Mouse (Mus musculus) left cerebral cortex, postnatal 25 days (tissue): Measurements from ENCODE around the gene Pdcd1lg2. TPM values are rescaled to one million over a fixed set of nuclear protein-coding genes. Genes with fewer than 3 reads are reported as not detected.
"Not testable (repeated sequence)": the region's sequence is repeated elsewhere in the genome, so short reads cannot be mapped to it uniquely, and the experiment has no call there.

Experiments used
- DNase-seq, 2 experiments: peaks; one replicate each; pipeline ENCODE4 v3.0.0; 2022; ENCODE audit warnings: low spot score in 2 of 2, mixed read lengths in 1 of 2
- intact Hi-C: fragments of 180-260 bp; cut with DNase I; formaldehyde crosslinking; loops from one replicate; pipeline ENCODE4 v1.15.1; 2025
- total RNA-seq, 2 experiments: library from RNA; stranded (reverse); gene quantifications; 2 replicates each; pipeline ENCODE4 v1.2.3; 2021

Pdcd1lg2 gene
- total RNA-seq, 2 experiments from 2014 or later, result 0.21 TPM; not detected in 1

DNA sequence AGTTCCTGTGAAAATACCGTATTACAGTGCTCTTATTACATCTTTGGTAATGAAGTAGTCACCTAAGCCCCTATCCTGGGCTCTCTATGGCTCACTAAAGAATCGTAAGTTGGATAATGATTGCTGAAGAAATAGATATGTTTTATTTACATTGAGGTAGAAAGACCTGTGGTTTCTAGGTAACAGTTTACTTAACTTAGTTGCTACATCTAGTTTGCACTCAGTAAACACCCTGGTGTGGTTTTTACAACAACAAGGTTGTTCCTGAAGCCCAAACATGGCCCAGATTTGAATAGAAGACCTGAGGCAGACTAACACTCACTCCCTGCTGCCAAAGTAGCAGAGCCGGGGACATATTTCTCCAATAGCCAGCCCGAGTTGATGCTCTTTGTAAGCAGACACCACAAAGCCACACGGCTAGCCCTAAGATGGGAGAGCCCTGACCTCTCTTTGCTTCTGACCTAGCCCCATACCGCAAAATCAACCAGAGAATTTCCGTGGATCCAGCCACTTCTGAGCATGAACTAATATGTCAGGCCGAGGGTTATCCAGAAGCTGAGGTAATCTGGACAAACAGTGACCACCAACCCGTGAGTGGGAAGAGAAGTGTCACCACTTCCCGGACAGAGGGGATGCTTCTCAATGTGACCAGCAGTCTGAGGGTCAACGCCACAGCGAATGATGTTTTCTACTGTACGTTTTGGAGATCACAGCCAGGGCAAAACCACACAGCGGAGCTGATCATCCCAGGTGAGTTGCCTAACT, 30.7 kb upstream of the Pdcd1lg2 start:
- intact Hi-C loops, result no loop called here
- DNase-seq, result no peak

DNA sequence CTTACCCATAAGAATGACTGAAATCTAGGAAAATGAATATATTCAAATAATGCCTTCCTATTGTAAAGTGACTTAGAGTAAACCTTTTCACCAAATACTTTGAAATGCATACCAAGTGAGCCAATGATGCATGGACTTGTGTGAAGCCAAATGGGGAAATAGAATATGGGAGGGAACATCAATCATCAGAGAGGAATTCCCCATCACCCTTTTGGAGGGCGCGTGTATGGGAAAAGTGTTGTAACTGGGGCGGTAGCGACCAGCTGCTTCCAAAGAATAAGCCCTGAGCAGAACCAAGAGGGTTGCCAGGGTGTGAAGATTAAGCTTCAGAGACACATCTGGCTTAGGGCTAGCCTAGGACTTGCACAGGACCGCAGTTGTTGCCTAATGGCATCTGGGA, 27.4 kb upstream of the Pdcd1lg2 start:
- intact Hi-C loops, result no loop called here
- DNase-seq, result no peak

DNA sequence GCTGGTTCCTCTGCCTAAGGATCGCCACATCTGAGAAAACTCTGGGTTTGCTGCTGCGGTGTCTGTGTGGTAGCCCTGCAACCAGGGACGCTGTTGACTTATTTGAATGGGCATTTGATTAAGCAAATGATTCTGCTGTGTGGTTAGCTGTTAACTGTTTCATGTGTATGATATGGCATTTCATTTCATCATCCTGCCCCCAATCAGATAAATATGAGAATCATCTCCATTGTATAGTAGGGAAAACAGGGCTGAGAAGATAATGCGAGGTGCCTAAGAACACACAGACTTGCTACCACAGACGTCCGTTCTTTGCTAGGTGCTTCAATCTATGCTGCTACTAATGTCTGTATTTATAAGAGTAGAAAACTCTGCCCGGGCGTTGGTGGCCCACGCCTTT, 26.3 kb upstream of the Pdcd1lg2 start:
- DNase-seq, result no peak
- intact Hi-C loops, result no loop called here

DNA sequence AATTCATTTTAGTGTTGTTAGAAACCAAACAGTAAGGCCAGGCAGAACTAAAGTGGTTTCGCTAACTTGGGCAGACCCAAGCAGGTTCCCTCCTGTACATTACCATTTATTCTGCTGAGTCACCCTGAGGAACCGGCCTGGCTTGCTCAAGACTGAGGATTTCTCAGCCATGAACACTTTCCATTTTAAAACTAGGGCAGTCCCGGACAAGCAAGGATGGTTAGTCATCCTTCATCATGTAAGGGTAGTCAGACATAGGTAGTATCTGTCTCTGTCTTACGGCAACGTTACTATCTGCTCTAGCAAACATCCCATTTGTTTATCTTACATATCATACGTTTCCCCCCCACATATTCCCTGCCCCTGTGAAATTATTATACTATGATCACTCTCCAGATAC, 25.7 kb upstream of the Pdcd1lg2 start:
- intact Hi-C loops, result no loop called here
- peak in 1 of 2 experiments; percentile 17 for DNase-seq

DNA sequence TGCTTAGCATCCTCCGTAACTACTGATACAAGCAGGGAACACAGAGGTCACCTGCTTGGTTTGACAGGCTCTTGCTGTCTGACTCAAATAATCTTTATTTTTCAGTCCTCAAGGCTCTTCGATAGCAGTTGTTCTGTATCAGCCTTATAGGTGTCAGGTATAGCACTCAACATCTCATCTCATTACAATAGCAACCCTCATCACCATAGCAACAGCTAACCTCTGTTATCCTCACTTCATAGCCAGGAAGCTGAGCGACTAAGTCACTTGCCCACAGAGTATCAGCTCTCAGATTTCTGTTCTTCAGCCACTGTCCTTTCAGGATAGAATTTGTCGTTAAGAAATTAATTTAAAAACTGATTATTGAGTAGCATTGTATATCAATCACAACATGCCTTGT, 24.9 kb upstream of the Pdcd1lg2 start:
- no peak for DNase-seq
- intact Hi-C loops, result no loop called here

DNA sequence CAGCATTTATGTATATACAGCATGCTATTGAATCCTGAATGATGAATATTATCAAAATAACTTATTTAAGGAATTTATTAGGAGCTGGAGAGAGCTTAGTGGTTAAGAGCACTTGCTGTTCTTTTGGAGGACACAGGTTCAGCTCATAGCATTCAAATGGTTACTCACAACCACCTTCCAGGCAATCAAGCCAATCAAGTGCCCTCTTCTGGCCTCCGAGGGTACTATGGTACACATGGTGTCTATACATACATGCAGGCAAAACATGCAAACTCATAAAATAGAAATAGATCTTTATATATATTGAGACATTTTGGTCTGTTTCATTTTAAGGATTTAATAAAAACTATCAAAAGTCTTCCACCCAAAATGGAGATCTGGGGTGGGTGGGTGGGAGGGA, 21.9 kb upstream of the Pdcd1lg2 start:
- intact Hi-C loops, result no loop called here
- DNase-seq, result no peak

DNA sequence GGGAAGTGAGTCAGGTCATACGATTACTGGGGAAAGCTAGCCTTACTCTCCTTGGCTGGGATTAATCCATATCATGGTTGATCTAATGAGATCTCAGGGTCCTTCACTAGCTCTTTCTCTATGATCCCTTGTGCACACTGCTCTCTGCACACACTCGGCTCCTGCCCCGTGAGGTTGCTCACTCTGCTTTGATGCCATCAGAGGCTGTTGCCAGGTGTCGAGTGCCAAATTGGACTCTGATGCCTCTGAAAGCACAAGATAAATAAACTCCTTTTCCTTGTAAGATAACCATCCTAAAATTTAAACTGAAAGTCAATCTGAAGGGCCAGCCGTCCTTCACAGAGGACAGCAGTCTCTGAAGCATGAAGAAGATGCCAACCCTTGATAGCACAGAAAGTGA, 20.2 kb upstream of the Pdcd1lg2 start:
- DNase-seq, result no peak
- intact Hi-C loops, result no loop called here

DNA sequence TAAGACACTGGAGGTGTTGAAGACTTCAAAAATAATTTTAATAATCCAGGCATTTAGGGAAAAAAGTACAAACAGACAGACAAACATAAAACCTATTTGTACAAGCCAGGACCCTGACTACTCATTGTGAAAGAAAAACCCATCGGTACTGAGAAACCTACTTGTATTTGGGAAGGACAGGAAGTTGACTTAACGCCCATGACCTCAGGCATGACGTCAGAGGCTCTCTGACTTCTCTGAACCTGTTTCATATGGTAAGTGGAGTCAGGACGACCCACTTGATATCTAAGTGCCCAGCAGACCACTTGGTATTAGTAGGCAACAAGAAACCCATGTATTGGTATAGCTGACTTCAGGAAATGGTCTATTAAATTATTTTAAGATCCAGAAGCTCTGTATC, 19.4 kb upstream of the Pdcd1lg2 start:
- intact Hi-C loops, result no loop called here
- DNase-seq, result no peak

DNA sequence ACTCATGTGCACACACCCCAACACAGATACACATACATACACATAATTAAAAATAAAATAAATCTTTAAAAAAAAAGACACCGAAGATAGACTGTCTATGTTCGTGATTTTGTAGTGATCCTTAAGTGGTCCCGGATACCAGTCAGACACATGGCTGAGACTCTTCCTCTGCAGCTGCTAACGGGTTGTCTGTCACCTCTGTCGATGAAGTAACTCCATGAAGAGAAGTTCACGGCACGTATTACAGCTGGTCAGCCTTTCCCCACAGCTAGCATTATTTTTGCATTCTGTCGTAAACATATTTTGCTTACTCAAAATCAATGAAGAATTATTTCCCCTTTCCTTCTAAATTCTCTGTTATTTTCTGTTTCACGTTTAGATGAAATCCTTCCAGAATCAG, 17.4 kb upstream of the Pdcd1lg2 start:
- intact Hi-C loops, result no loop called here
- no peak for DNase-seq

DNA sequence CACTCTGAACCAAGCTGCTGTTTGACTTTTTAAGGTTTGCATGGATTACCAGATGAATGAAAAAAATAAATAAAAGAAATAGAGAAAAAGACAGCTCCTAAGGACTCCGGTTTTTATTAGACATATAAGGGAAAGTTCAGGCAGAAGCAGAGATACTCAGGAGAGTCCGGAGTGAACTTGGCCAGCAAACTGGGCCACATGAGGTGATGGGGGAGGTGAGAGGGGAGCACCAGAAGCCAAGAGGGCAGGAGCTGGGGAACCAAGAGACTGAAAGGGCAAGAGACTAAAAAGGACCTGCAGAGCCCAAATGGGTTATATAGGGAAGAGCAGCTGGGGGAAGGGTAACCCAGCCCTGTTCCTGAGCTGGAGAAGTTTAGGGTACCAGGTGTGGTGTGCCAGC, 16.0 kb upstream of the Pdcd1lg2 start:
- intact Hi-C loops, result no loop called here

DNA sequence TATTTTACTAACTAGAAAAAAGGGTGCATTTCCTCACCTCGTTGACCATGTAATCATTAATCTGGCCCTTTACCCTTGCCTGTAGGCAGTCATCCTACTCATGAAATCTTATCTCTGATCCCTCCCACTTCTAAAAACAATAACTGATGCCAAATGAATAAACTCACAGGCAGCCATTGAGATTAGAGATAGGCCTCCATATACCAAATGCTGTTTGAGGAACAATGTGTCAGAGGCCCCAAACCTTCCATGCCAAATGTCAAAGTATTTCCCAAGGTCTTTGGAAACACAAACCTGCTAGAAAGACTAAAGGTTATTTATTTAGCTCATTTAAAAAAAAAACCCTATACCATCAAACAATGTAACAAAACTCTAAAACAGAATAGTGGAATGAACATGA, 14.4 kb upstream of the Pdcd1lg2 start:
- intact Hi-C loops, result no loop called here
- no peak for DNase-seq

More for the DNA sequence above, 16.0 kb upstream of the Pdcd1lg2 start:
- DNase-seq, result no peak

DNA sequence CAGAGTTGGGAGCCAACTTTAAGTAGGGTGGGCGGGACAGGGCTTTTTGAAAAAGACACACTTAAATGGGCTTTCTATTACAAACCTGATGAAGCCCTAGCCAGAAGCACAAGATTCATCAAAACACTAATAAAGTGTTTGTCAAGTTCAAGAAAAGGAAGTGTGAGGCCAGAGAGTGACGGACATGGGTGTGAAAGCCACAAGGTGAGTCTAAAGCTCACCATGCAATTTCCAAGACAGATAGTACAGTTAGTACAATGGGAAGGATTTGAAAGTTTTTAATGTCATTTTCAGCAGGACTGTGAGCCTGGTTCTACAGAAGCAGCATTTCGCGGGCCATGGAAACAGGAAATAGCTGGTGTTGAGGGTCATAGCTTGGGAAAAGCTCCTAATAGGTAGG, 10.9 kb upstream of the Pdcd1lg2 start:
- DNase-seq, result no peak
- intact Hi-C loops, result no loop called here

DNA sequence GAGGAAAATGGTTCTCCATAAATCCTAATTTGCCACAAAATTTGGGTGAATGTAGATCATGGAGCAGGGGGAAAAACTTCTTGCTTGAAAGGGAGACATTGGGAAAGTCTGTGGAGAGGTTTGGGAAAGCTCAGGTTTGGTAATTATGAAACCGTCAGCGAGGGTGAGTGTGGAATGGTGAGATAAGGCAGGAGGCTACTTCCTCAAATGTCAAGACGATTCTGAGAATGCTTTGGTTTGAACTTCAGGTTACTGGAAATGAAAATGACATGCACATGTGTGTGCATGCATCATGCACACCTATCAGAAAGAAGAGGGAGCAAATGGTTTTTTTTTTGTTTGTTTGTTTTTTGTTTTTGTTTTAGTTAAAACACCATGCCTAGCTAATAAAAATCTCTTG, 10.3 kb upstream of the Pdcd1lg2 start:
- intact Hi-C loops, result no loop called here
- no peak for DNase-seq

DNA sequence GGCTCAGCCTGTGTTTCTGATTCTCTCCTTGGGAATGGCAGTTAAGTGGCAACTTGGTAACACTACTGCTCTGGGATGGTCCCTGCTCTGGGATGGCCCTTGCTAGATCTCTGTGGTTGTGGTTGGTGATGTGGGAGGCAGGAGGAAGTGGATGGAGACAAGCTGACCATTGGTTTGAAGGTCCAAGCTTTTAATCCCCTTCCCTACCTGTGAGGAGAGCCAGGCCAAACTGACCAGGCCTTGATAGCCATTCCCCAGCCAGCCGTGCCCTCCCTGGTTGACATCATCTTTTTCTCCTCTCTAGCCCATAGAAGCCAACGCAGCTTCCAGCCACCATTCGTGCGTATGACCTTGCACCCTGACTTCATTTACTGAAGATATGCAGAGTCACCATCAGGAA, 8.1 kb upstream of the Pdcd1lg2 start:
- intact Hi-C loops, result no loop called here
- DNase-seq, result no peak

DNA sequence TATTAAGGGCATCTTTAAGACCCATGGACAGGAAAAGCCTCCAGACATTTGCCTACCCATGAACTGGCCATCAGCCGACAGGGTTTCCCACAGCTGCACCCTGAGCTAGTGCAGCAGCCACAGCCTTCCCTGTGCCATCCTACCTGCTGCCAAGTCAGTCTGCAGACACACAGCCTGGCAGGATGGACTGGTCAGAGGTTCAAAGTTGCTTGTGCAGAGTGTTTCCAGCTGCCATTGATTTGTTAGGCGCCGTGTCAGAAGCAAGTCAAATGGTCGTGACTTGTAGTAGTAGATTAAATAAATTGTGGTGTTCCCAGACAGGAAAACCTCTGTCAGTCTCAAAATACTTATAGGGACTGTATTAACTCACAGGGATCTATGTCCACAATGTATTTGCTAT, 7.5 kb upstream of the Pdcd1lg2 start:
- no peak for DNase-seq
- intact Hi-C loops, result no loop called here

DNA sequence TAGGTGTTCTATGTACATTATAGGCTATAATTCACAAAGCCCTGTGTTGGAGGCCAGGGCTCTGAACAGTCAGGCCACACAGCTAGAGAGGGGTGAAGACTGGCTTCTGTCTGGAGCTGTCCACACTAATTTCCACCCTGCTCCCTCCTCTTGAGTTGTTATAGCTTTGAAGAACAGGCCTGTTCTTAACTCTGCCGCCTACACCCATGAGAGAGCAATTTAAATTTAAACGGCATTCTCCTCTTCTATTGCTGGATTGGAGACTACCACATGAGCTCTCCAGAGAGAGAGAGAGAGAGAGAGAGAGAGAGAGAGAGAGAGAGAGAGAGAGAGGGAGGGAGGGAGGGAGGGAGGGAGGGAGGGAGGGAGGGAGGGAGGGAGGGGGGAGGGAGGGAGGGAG, 5.3 kb upstream of the Pdcd1lg2 start:
- intact Hi-C loops, result no loop called here
- DNase-seq, result peak in 1 of 2 experiments; percentile 33

DNA sequence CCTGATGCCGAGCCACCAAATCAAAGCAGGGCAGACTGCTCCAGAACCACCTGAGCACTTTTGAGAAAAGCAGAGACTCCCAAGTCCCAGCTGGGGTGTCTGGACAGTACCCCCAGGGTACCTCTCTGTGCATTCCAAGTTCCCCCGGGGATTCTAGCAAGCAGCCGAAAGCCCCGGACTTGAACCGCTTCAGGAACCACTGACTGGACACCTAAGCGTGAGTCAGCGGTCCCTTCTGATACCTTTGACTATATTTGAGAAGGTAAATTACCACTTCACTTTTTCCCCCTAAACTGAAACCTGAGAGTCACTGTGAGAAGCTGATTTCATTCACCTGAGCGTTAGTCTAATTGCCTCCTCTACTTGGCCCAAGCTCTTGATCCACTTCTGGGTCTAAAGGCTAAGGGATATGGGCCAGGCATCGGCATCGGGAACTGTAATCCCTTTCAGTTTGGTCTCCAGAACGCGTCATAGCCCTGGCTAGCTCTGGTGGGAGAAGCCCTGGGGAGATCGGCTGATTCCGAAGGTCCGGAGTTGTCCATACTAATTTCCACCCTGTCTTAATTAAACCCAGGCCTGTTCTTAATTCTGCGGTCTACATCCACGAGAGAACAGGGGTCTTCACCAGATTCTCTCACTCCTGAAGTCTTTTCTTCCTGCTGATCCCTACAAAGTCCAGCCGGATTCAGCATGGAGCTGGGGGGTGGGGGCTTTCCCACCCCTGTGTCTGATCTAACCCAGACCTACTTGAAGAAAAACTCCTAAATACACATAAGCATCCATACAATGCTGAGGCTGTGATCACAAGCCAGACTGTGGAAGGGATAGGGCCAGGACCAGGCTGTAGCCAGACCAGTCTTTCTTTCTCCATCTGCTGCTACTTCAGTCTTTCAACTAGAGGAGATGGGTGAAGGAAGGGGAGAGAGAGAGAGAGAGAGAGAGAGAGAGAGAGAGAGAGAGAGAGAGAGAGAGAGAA, 4.4 kb upstream of the Pdcd1lg2 start:
- intact Hi-C loops, result no loop called here
- no peak for DNase-seq

DNA sequence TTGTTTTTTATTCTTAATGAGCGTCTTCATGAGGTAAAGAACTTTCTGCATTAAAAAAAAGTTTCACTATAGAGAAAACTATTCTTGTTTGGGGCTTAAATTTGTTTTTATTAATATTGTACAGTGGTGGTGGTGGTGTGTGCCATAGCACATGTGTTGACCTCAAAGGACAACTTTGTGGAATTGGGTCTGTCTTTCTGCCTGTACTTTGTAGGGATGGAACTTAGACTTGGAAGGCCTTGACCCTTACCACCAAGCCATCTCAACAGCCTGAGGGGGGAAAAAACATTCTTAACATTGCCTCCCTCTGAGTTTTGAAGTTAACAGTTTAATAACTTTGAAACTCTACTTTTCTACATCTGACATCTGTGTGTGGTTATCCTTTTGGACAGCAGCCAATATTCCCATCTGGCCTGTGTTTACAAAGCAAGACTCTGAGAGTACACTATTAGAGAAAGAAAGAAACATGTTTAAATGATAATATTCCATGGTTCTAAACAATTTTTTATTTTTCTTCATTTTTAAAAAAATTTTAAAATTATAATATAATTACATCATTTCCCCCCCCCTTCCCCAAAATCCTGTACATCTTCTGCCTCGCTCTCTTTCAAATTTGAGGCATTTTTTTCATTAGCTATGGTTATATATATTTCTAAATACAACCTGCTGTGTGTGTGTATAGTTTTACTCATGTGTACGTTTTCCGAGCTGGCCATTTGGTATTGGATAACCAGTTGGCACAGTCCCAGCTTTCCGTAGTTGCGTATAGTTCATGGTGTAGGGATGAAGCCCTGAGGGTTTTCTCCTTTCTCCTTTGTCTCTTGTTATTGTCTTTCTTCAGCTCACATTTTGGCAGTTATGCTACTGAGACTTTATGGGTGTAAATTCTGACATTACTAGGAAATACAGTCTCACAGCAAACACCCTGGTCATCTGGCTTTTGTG, 2.0 kb downstream of the Pdcd1lg2 start:
- DNase-seq, result peak in 1 of 2 experiments; percentile 14
- intact Hi-C loops, result no loop called here

DNA sequence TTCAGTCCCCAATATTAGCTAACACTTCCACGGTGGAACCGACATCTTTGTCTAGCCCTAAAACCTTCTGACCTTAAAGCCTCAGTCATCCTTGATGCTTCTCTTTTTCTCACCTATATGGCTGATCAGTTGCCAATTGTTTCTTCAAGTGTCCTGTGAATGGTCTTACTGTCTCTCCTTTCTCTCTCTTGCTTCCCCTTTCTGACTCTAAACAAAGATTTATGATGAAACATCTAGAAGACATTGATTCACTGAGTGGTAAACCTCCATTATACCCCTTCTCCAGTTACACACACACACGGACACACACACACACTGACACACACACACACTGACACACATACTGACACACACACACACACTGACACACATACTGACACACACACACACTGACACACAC, 3.8 kb downstream of the Pdcd1lg2 start:
- intact Hi-C loops, result no loop called here

DNA sequence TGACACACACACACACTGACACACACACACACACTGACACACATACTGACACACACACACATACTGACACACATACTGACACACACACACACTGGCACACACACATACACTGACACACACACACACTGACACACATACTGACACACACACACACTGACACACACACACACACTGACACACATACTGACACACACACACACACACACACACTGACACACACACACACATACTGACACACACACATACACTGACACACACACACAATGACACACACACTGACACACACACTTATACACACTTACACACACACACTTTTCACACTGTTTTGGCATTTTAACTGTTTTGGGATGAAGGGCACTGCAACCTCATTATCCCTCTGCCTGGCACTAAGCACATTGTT, 4.2 kb downstream of the Pdcd1lg2 start:
- DNase-seq, intact Hi-C loops: not testable (repeated sequence)

More for the DNA sequence above, 3.8 kb downstream of the Pdcd1lg2 start:
- no peak for DNase-seq
